Mouse (Mus musculus) hindbrain, embryonic 16.5 days (tissue): ENCODE results near the gene Atxn1. TPM values are rescaled to one million over a fixed set of nuclear protein-coding genes. Genes with fewer than 3 reads are reported as not detected.

Experiments used
- ATAC-seq: fragments of 200-750 bp; cut with Nextera tagmentation; 2 replicates; pipeline ENCODE4 v1.8.0; 2017; ENCODE audit warnings: moderate TSS enrichment, moderate library complexity
- H3K27ac ChIP-seq: fragments of 300-500 bp; sonication (generic); 2 replicates; pipeline ENCODE4 v1.5.1; 2014; ENCODE audit warnings: low read depth, mild to moderate bottlenecking, control low read depth, low read length, moderate library complexity
- H3K27me3 ChIP-seq: fragments of 300-500 bp; sonication (generic); replicated peaks from 2 replicates; pipeline ENCODE4 v1.6.1; 2014; ENCODE audit warnings: low read length; ENCODE audit not compliant: control insufficient read depth, insufficient read depth
- H3K36me3 ChIP-seq: fragments of 300-500 bp; sonication (generic); 2 replicates; pipeline ENCODE4 v1.6.1; 2014; ENCODE audit warnings: mild to moderate bottlenecking, low read length, moderate library complexity, mixed read lengths; ENCODE audit not compliant: control insufficient read depth, insufficient read depth
- H3K4me1 ChIP-seq: fragments of 300-500 bp; sonication (generic); 2 replicates; pipeline ENCODE4 v1.6.1; 2014; ENCODE audit warnings: low read depth, low read length; ENCODE audit not compliant: control insufficient read depth, insufficient read depth
- H3K4me2 ChIP-seq: fragments of 300-500 bp; sonication (generic); 2 replicates; pipeline ENCODE4 v1.6.1; 2014; ENCODE audit warnings: mild to moderate bottlenecking, low read length, control low read depth, moderate library complexity
- H3K4me3 ChIP-seq: fragments of 300-500 bp; sonication (generic); 2 replicates; pipeline ENCODE4 v1.5.1; 2014; ENCODE audit warnings: mild to moderate bottlenecking, low read length, control low read depth, moderate library complexity
- H3K9ac ChIP-seq: fragments of 300-500 bp; sonication (generic); 2 replicates; pipeline ENCODE4 v1.6.1; 2014; ENCODE audit warnings: low read depth, mild to moderate bottlenecking, control low read depth, low read length, moderate library complexity
- H3K9me3 ChIP-seq: fragments of 300-500 bp; sonication (generic); 2 replicates; pipeline ENCODE4 v1.6.1; 2014; ENCODE audit warnings: mild to moderate bottlenecking, low read length, moderate library complexity; ENCODE audit not compliant: control insufficient read depth
- WGBS: fragments of 180-500 bp; shearing (Covaris S2); extraction: QIAGEN DNeasy Blood & Tissue Kit; methylation state at CpG from one replicate; pipeline ENCODE4 v1.1.7; 2014; 5-methylcytosine and 5-hydroxymethylcytosine counted together
- polyA plus RNA-seq: library from polyadenylated mRNA; unstranded; fragments of >200 nt; fragmentation: Nextera tagmentation; extraction: Ambion mirVana; gene quantifications from 2 replicates; pipeline ENCODE4 v1.2.1, GENCODE M21; 2015

Gene Atxn1
- polyA plus RNA-seq, 1 experiment from 2014 or later, result 8.3 TPM

DNA sequence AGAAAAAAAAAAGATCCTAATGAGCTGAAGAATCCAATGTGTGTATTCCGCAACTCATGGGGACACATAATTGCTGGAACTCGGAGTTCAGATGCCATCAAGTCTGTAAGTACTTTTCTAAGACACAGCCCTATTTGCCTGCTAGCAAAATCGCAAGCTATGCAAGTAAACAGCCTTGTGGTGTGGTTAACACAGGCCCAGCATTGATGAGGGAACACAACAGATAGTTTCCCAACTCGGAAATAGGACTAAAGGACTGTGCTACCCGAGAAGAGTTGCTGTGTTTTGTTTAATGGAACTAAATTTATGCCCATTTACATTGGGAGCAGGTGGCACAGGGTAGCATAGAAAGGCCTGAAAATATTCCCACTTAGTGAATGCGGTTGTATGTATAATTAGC is 214.2 kb downstream of the Atxn1 start:
- no peak overlapping the region for H3K27ac ChIP-seq

DNA sequence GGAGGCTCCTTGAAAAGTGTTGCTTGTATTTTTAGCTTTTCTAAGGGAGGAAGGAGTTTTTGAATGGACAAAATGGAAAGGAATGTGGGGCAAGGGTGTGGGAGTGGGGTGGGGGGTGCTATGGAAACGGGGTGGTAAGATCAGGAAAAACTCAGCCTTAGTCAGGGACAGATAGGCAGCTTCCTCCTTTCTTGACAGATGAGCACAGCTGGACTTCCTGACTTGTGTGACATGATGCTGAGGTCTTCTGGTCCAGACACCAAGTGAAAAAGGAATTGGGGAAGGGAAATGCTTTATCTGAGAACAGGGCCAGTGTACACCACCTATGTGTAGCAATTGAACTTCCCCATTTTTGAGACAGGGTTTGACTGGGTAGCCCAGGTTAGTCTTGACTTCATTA is 214.9 kb downstream of the Atxn1 start:
- H3K9ac ChIP-seq, result no peak overlapping the region
- peaks cover 3% of the 10 kb centered on the region; the same call in 1 of the 2 replicates for H3K4me1 ChIP-seq
- no peaks in the 10 kb centered on the region for H3K9me3 ChIP-seq
- H3K36me3 ChIP-seq, result no peaks in the 10 kb centered on the region
- H3K4me3 ChIP-seq, result no peak overlapping the region
- no peak overlapping the region for H3K27ac ChIP-seq
- ATAC-seq, result no peak
- no peak overlapping the region for H3K4me2 ChIP-seq
- WGBS, result 39% methylated on average over 1 of the region's 1 CpGs
- H3K27me3 ChIP-seq, result no peaks in the 10 kb centered on the region

More for the DNA sequence above, 214.2 kb downstream of the Atxn1 start:
- Histone ChIP-seq H3K27me3 (no peaks in the 10 kb centered on the region), H3K4me2 (no peak overlapping the region), H3K9me3 (no peaks in the 10 kb centered on the region), H3K9ac (no peak overlapping the region), H3K36me3 (no peaks in the 10 kb centered on the region), H3K4me1 (peaks cover 3% of the 10 kb centered on the region; the same call in 1 of the 2 replicates), H3K4me3 (no peak overlapping the region)
- ATAC-seq, result no peak
- 56% methylated on average over 6 of the region's 6 CpGs for WGBS

DNA sequence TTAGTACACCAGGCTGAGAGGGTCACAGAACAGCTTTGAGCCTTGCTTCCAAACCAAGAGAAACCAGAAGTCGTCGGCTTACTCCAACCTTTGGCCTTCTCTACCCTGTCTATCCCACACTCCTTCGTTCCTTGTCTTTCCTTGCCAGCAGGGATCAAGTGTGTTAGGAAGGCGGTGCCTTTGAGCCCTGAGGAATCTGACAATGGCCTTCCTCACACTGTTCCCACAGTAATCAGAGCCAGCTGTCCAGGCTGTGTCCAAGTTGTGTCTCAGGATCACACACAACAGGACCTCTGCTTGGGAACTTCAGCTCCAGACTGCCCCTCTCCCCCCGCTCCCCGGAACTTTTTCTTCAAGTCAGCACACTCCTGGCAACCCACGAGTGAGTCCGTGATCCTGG is 215.6 kb downstream of the Atxn1 start:
- Histone ChIP-seq H3K9ac (no peak overlapping the region), H3K4me2 (no peak overlapping the region), H3K27me3 (no peaks in the 10 kb centered on the region), H3K36me3 (no peaks in the 10 kb centered on the region), H3K9me3 (no peaks in the 10 kb centered on the region), H3K4me1 (peaks cover 3% of the 10 kb centered on the region; the same call in 1 of the 2 replicates), H3K4me3 (no peak overlapping the region), H3K27ac (no peak overlapping the region)
- no peak for ATAC-seq
- WGBS, result 71% methylated on average over 8 of the region's 8 CpGs

DNA sequence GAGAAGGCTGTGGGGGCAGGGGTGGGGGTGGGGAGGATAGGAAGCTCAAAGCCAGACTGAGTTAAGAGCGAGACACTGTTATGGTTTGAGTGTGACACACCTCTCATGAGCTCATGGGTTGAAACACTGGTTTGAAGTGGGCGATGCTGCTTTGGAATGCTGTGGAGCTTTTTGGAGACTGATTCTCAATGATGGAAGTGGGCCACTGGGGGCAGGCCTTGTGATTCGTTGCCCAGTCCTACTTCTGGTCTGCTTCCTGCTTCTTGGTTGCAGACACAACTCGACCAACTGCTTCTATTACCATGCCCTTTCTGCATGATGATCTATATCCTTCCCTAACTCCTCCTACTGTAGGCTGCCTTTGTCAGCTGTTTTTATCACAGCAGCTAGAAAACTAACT is 216.1 kb downstream of the Atxn1 start:
- no peak overlapping the region for H3K4me2 ChIP-seq

DNA sequence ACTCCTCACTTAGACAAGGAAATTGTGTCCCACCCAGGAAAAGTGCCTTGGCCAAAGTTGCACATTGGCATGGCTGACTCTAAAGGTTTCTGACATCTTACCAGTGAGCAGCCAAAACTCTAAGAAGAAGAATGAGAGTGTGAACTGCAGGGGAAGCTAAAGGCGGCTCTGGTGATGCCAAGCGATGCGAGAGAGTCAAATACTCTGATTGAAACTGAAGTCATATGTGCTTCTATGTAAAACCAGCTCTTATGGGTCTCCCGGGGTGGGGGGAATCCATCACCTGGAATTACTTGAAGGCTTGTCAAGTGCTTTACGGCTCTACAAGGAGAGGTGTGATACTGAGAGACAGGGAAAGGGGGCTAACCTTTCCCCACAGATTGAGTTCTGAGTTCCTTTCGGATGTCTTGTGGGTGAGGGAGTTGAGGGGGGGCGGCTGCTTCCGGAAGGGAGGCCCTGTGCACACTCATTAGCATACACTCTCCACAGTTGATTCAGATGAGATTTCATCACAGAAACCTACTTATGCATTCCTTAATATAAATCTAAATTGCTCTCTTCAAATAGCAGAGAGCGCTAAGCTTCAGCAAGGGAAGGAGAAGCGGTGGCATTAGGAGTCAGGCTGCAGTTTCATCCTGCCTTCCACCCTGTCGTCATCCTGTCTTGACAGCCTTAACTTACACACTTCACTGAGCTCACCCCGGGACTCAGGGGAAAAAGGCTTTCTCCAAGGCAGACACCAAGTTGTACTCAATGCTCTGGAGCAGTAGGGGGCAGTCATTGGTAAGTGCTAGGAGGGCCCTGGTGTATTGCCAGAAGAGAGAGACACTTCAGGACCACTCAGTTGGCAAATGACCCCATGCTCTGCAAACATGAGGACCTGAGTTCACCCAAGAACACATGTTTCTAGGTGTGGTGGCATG is 218.7 kb downstream of the Atxn1 start:
- 52% methylated on average over 12 of the region's 12 CpGs for WGBS
- no peak overlapping the region for H3K27ac ChIP-seq
- peak; percentile 35; the same call in 1 of the 2 replicates for ATAC-seq

More for the DNA sequence above, 216.1 kb downstream of the Atxn1 start:
- H3K9me3 ChIP-seq, result no peaks in the 10 kb centered on the region
- no peak overlapping the region for H3K27ac ChIP-seq
- ATAC-seq, result no peak
- H3K27me3 ChIP-seq, result no peaks in the 10 kb centered on the region
- no peak overlapping the region for H3K9ac ChIP-seq
- H3K4me1 ChIP-seq, result peaks cover 3% of the 10 kb centered on the region; the same call in 1 of the 2 replicates
- H3K4me3 ChIP-seq, result no peak overlapping the region
- H3K36me3 ChIP-seq, result no peaks in the 10 kb centered on the region
- 79% methylated on average over 4 of the region's 4 CpGs for WGBS

DNA sequence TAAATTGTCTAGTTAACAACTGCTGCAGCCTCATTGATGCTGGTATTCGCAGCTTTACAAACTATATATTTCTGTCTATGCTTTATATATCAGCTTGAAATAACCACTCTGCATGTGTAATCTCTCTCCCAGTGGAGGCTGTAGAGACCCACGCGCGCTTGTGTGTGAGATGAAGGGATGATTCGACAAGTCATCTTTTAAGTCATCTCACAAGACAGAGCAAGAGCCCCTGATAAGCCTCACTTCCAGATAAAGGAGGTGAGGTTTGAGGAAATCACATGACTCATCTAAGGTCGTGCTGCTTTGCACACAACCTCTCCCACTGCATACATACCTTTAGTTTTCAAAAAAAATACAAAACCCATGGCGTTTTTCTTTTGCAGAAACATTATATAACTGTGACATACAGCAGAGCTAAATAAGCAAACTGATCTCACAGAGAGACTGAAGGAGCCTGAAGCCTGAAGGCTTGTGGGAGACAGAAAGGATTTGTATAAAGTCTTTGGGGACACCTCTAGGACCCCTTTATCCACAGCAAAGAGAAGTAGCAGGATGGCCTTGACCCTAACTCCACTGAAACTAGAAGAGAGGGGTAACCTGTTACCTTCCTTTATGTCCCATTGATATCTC is 219.9 kb downstream of the Atxn1 start:
- Histone ChIP-seq H3K27me3 (no peaks in the 10 kb centered on the region), H3K9ac (no peak overlapping the region), H3K27ac (no peak overlapping the region), H3K36me3 (no peaks in the 10 kb centered on the region), H3K4me2 (no peak overlapping the region), H3K4me3 (no peak overlapping the region), H3K4me1 (peaks cover 3% of the 10 kb centered on the region; the same call in 1 of the 2 replicates), H3K9me3 (no peaks in the 10 kb centered on the region)
- WGBS, result 87% methylated on average over 7 of the region's 7 CpGs
- no peak for ATAC-seq

More for the DNA sequence above, 218.7 kb downstream of the Atxn1 start:
- no peak overlapping the region for H3K4me3 ChIP-seq
- H3K4me1 ChIP-seq, result peaks cover 3% of the 10 kb centered on the region; the same call in 1 of the 2 replicates
- H3K9me3 ChIP-seq, result no peaks in the 10 kb centered on the region
- no peak overlapping the region for H3K9ac ChIP-seq
- no peaks in the 10 kb centered on the region for H3K27me3 ChIP-seq
- H3K36me3 ChIP-seq, result no peaks in the 10 kb centered on the region
- no peak overlapping the region for H3K4me2 ChIP-seq

DNA sequence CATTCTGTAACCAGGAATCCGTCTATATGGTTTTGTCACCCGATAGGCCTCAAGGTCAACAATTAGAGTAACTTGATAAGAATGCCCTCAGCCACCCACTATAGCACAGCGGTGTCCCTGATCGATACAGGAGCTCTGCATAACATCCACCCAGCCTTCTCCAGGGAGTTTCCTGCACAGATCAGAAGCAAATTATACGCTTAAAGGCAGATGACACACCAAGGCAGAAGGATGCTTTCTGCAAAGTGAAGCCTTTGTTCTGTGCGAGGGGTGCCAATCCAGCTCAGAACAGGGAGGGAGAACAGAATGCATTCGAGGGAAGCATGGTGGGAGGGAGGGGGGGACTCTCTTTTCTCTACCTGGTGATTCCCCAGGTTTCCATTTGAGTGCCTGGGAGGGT is 221.0 kb downstream of the Atxn1 start:
- no peaks in the 10 kb centered on the region for H3K9me3 ChIP-seq
- 48% methylated on average over 7 of the region's 7 CpGs for WGBS
- no peak overlapping the region; the same call in 1 of the 2 replicates for H3K9ac ChIP-seq
- H3K36me3 ChIP-seq, result no peaks in the 10 kb centered on the region
- no peaks in the 10 kb centered on the region for H3K27me3 ChIP-seq
- ATAC-seq, result 0 out of 2 replicates have a peak, but pooled peaks have one; percentile 27
- H3K4me2 ChIP-seq, result no peak overlapping the region
- H3K4me1 ChIP-seq, result peaks cover 3% of the 10 kb centered on the region; the same call in 1 of the 2 replicates
- H3K4me3 ChIP-seq, result no peak overlapping the region
- H3K27ac ChIP-seq, result no peak overlapping the region

DNA sequence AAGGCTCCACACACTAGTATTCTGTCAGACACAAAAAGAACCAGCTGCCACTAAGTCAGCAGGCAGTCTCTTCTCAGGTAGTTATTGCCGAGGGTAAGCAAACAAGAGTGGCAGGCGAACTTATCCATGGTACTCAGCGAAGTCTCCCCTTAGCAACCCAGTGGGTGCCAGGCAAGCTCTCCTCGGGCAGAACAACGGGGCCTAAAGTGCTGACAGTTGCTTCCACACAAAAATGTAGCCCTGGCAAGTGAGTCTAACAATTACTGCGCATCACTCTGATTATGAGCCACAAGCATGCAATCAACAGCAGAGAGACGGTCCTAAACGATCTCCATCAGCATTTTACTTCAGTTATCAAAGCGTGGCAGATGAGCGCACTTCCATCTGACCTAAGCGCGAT is 224.4 kb downstream of the Atxn1 start:
- no peaks in the 10 kb centered on the region for H3K9me3 ChIP-seq
- 49% methylated on average over 12 of the region's 12 CpGs for whole genome bisulfite sequencing
- ATAC-seq, result no peak

DNA sequence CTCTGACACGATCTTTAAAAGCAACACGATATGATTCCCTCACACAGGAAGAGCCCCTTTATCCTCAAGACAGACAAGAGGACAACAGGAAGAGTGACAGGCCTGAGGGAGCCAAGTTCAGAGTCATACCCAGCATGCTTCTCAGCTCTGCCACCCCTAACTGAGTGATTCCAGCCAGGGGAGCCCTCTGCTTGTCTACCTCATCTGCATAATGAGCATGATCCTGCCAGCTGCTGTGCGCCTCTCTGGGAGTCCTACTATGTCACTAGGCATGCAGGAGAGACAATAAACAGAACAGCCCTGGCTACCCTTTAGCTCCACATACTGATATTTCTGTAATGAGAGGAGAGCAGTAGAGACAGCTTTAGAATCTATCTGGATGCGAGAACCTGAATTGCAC is 228.6 kb downstream of the Atxn1 start:
- Histone ChIP-seq H3K4me3 (no peak overlapping the region), H3K9me3 (no peaks in the 10 kb centered on the region), H3K4me1 (no peaks in the 10 kb centered on the region), H3K4me2 (no peak overlapping the region), H3K9ac (no peak overlapping the region), H3K27me3 (no peaks in the 10 kb centered on the region), H3K27ac (no peak overlapping the region), H3K36me3 (no peaks in the 10 kb centered on the region)
- WGBS, result 56% methylated on average over 4 of the region's 4 CpGs
- no peak for ATAC-seq

More for the DNA sequence above, 224.4 kb downstream of the Atxn1 start:
- H3K4me2 ChIP-seq, result no peak overlapping the region
- no peak overlapping the region for H3K9ac ChIP-seq
- no peaks in the 10 kb centered on the region for H3K27me3 ChIP-seq
- H3K36me3 ChIP-seq, result no peaks in the 10 kb centered on the region
- no peak overlapping the region for H3K27ac ChIP-seq
- H3K4me1 ChIP-seq, result no peaks in the 10 kb centered on the region
- no peak overlapping the region for H3K4me3 ChIP-seq
